Mouse (Mus musculus): ENCODE results near the gene Snta1.
A peak's percentile ranks its signal among the peaks of the same experiment; 100 is the strongest.
"Not testable (repeated sequence)": the region's sequence is repeated elsewhere in the genome, so short reads cannot be mapped to it uniquely, and the experiment has no call there.

Gene Snta1

GRCm38 (mm10) chr2:154372842-154373500, 34.9 kb downstream of the Snta1 start, which contains the start of gene Cdk5rap1:
Gene Cdk5rap1 (minus strand): TSS chr2:154373010.
- no peak for DNase-seq (ENCODE audit: low spot score in 2 of 2)

- DNase-seq (ENCODE audit: low spot score in 2 of 2), result peak; percentile 77 to 78
Measured at GRCm38 (mm10) chr2:154372151-154372829, 35.6 kb downstream of the Snta1 start.

GRCm38 (mm10) chr2:154367510-154367909, 40.4 kb downstream of the Snta1 start:
- DNase-seq (ENCODE audit: low spot score in 2 of 2), result no peak

- DNase-seq (ENCODE audit: low spot score in 2 of 2), result not testable (repeated sequence)
Measured at GRCm38 (mm10) chr2:154354000-154354425, 53.9 kb downstream of the Snta1 start.

GRCm38 (mm10) chr2:154348152-154348551, 59.7 kb downstream of the Snta1 start:
- DNase-seq (ENCODE audit: low spot score in 2 of 2), result no peak

- DNase-seq (ENCODE audit: low spot score in 2 of 2), result no peak
Measured at GRCm38 (mm10) chr2:154339356-154339755, 68.5 kb downstream of the Snta1 start.

GRCm38 (mm10) chr2:154338161-154338560, 69.7 kb downstream of the Snta1 start:
- DNase-seq (ENCODE audit: low spot score in 2 of 2), result no peak

GRCm38 (mm10) chr2:154335572-154335971, 72.3 kb downstream of the Snta1 start:
- no peak for DNase-seq (ENCODE audit: low spot score in 2 of 2)

GRCm38 (mm10) chr2:154326852-154327251, 81.0 kb downstream of the Snta1 start:
- no peak for DNase-seq (ENCODE audit: low spot score in 2 of 2)
